ENCODE assay signal across 10 mouse cellular contexts in the genomic region with DNA sequence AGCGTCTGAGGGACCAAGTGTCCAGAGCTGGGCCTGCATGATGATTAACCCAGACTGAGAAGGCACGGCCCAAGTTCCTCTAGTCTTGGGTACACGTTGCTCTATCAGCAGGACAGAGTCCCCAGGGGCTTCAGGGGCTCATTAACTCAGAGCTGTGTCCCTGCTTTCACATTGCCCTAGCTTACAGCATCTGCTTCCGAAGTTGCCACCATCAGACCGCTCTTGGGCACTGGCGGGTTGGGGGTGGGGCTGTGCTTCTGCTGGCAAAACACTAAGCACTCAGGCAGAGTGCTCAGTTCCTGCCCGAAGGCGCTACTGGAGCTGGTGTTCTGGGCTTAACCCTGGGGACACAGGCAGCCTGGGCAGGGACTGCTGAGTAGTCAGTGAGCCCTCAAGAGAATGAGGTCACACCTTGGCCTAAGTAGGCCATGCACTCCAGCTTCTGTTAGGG. TPM values are rescaled to one million over a fixed set of nuclear protein-coding genes. Genes with fewer than 3 reads are reported as not detected.
DNase-seq lines count a peak whose midpoint lies in the region; ATAC-seq lines count a peak whose summit lies in the region.
"Had no signal": no experiment of that assay in that cellular context is flagged by ENCODE, and none has a peak within 500 bp of the region (broad histone marks: within the 10 kb centered on the region; RNA-seq: fewer than 3 reads in every experiment).

No protein-coding gene starts in this region.

- H3K4me1 ChIP-seq in lung, embryonic 16.5 days (replicated peaks; ENCODE audit: control insufficient read depth, insufficient read depth, low read length): peaks cover 16% of the 10 kb centered on the region
- H3K4me1 ChIP-seq: embryonic facial prominence, embryonic 15.5 days had no signal

- WGBS in lung, embryonic 16.5 days: 57% methylated on average over 8 of the region's 8 CpGs

- peak overlapping the region; percentile 95 for H3K27ac ChIP-seq in lung, embryonic 16.5 days (ENCODE audit: low read length)

- no peak overlapping the region for H3K4me3 ChIP-seq in lung, embryonic 16.5 days (ENCODE audit: low read length)
- H3K4me3 ChIP-seq: embryonic facial prominence, embryonic 15.5 days; megakaryocyte, embryonic 14.5 days had no signal

- H3K27me3 ChIP-seq in lung, embryonic 16.5 days (ENCODE audit: control insufficient read depth, insufficient read depth, low read depth, low read length): no peaks in the 10 kb centered on the region
- H3K27me3 ChIP-seq: embryonic facial prominence, embryonic 15.5 days; megakaryocyte, embryonic 14.5 days had no signal

- H3K36me3 ChIP-seq in lung, embryonic 16.5 days (ENCODE audit: control insufficient read depth, insufficient read depth, low read length): peaks cover 67% of the 10 kb centered on the region

- peak; percentile 53 to 67 for DNase-seq in heart, adult 18-20 months
- DNase-seq in heart, adult 9 months (ENCODE audit: low spot score in 2 of 2): no peak
- DNase-seq in adrenal gland, adult 2 months: peak; percentile 71
- peak; percentile 48 to 52 for DNase-seq in heart, postnatal 14 days
- DNase-seq in left cerebral cortex, postnatal 25 days (ENCODE audit: low spot score in 2 of 2): no peak
- no peak for DNase-seq in right cerebral cortex, postnatal 4 days

- H3K9me3 ChIP-seq in lung, embryonic 16.5 days (ENCODE audit: control insufficient read depth, low read length): no peaks in the 10 kb centered on the region
- H3K9me3 ChIP-seq: embryonic facial prominence, embryonic 15.5 days; megakaryocyte, embryonic 14.5 days had no signal

- intact Hi-C loops in heart, postnatal 14 days (cut with DNase I): no loop called here
- intact Hi-C loops in left cerebral cortex, postnatal 25 days (cut with DNase I): no loop called here

- peak overlapping the region; percentile 40; the same call in 1 of the 2 replicates for H3K9ac ChIP-seq in lung, embryonic 16.5 days (ENCODE audit: low read length)
- H3K9ac ChIP-seq: embryonic facial prominence, embryonic 15.5 days had no signal

- ATAC-seq in lung, embryonic 16.5 days (ENCODE audit: low read depth): peak; percentile 66
- ATAC-seq in monocyte, adult 5-6 weeks (replicated peaks; ENCODE audit: insufficient number of reproducible peaks, low FRiP score, low TSS enrichment, poor library complexity, severe bottlenecking): no peak

- peak overlapping the region; percentile 29; the same call in 1 of the 2 replicates for H3K4me2 ChIP-seq in lung, embryonic 16.5 days (ENCODE audit: low read depth, low read length)
- H3K4me2 ChIP-seq: embryonic facial prominence, embryonic 15.5 days had no signal

RNA-seq across cellular contexts. Expression of a gene that starts 10.3 kb away (rescaled TPM):
- total RNA-seq in heart, adult 18-20 months (2021): 100 to 1,000 TPM; 745 to 872 TPM
- total RNA-seq in adrenal gland, adult 2 months (2021): 1,000 to 10,000 TPM; 1,320 to 1,332 TPM
- 1,020 and 1,031 TPM in 2 replicates for polyA plus RNA-seq in adrenal gland, adult 2 months (2012; rRNA removed)
- 100 to 1,000 TPM; 652 to 716 TPM for total RNA-seq in heart, postnatal 14 days (2021)
- 915 and 939 TPM in 2 replicates for polyA plus RNA-seq in lung, embryonic 16.5 days (2015; fragmentation: Nextera tagmentation; extraction: Ambion mirVana)
- 1,267 to 1,604 TPM (median 1,393 TPM) in 3 replicates for total RNA-seq in monocyte, adult 5-6 weeks (2017)
- 100 to 1,000 TPM; 788 to 790 TPM for total RNA-seq in left cerebral cortex, postnatal 25 days (2021)

RNA-seq across cellular contexts. Expression of a gene that starts 13.8 kb away (rescaled TPM):
- total RNA-seq in heart, adult 18-20 months (2021): 1 to 10 TPM; 2.6 to 2.8 TPM
- 1 to 10 TPM in 1 of 2 experiments, under 1 TPM in 1; 0.72 to 3.0 TPM for total RNA-seq in adrenal gland, adult 2 months (2021)
- 2.5 and 4.0 TPM in 2 replicates for polyA plus RNA-seq in adrenal gland, adult 2 months (2012; rRNA removed)
- total RNA-seq in heart, postnatal 14 days (2021): 1 to 10 TPM; 2.3 to 3.6 TPM
- 0.67 and 0.88 TPM in 2 replicates for polyA plus RNA-seq in lung, embryonic 16.5 days (2015; fragmentation: Nextera tagmentation; extraction: Ambion mirVana)
- 2.3 TPM in 1 of 3 replicates, not detected in the others for total RNA-seq in monocyte, adult 5-6 weeks (2017)
- total RNA-seq in left cerebral cortex, postnatal 25 days (2021): 100 to 1,000 TPM in 1 of 2 experiments, 10 to 100 TPM in 1; 93.4 to 103 TPM

RNA-seq across cellular contexts. Expression of a gene that starts 20.7 kb away (rescaled TPM):
- total RNA-seq in heart, adult 18-20 months (2021): 10 to 100 TPM; 46.9 to 58.8 TPM
- 100 to 1,000 TPM in 1 of 2 experiments, 10 to 100 TPM in 1; 72.1 to 101 TPM for total RNA-seq in adrenal gland, adult 2 months (2021)
- 102 and 119 TPM in 2 replicates for polyA plus RNA-seq in adrenal gland, adult 2 months (2012; rRNA removed)
- total RNA-seq in heart, postnatal 14 days (2021): 10 to 100 TPM; 68.2 to 76.3 TPM
- polyA plus RNA-seq in lung, embryonic 16.5 days (2015; fragmentation: Nextera tagmentation; extraction: Ambion mirVana): 45.4 and 50.6 TPM in 2 replicates
- 85.1 to 132 TPM (median 92.5 TPM) in 3 replicates for total RNA-seq in monocyte, adult 5-6 weeks (2017)
- 10 to 100 TPM; 76.9 to 93.8 TPM for total RNA-seq in left cerebral cortex, postnatal 25 days (2021)

RNA-seq across cellular contexts. Expression of a gene that starts 21.1 kb away (rescaled TPM):
- 10 to 100 TPM in 1 of 2 experiments, 1 to 10 TPM in 1; 8.9 to 14.8 TPM for total RNA-seq in heart, adult 18-20 months (2021)
- total RNA-seq in adrenal gland, adult 2 months (2021): 100 to 1,000 TPM; 246 to 281 TPM
- polyA plus RNA-seq in adrenal gland, adult 2 months (2012; rRNA removed): 820 and 833 TPM in 2 replicates
- 10 to 100 TPM; 11.6 to 14.5 TPM for total RNA-seq in heart, postnatal 14 days (2021)
- polyA plus RNA-seq in lung, embryonic 16.5 days (2015; fragmentation: Nextera tagmentation; extraction: Ambion mirVana): 27.5 and 32.8 TPM in 2 replicates
- 3.8 to 4.7 TPM in 2 of 3 replicates, not detected in the other for total RNA-seq in monocyte, adult 5-6 weeks (2017)
- 10 to 100 TPM; 27.6 to 30.7 TPM for total RNA-seq in left cerebral cortex, postnatal 25 days (2021)

RNA-seq across cellular contexts. Expression of a gene that starts 33.0 kb away (rescaled TPM):
- total RNA-seq in heart, adult 18-20 months (2021): 1,000 to 10,000 TPM; 1,019 to 1,055 TPM
- 100 to 1,000 TPM; 295 to 337 TPM for total RNA-seq in adrenal gland, adult 2 months (2021)
- polyA plus RNA-seq in adrenal gland, adult 2 months (2012; rRNA removed): 1,122 and 1,204 TPM in 2 replicates
- total RNA-seq in heart, postnatal 14 days (2021): 100 to 1,000 TPM; 728 to 743 TPM
- 313 and 320 TPM in 2 replicates for polyA plus RNA-seq in lung, embryonic 16.5 days (2015; fragmentation: Nextera tagmentation; extraction: Ambion mirVana)
- 60.9 to 74.8 TPM (median 61.4 TPM) in 3 replicates for total RNA-seq in monocyte, adult 5-6 weeks (2017)
- total RNA-seq in left cerebral cortex, postnatal 25 days (2021): 100 to 1,000 TPM; 182 to 187 TPM

Comparison
In these comparisons a context has a peak if more than half of its experiments do, and no peak if none do; other contexts are left out.
1. DNase-seq: peak in heart, adult 18-20 months (2 of 2), adrenal gland, adult 2 months (single experiment) and heart, postnatal 14 days (2 of 2); none in heart, adult 9 months (0 of 2), left cerebral cortex, postnatal 25 days (0 of 2) and right cerebral cortex, postnatal 4 days (single experiment).
2. RNA of a gene that starts 13.8 kb away (total RNA-seq): 93.4 to 103 TPM in left cerebral cortex, postnatal 25 days; 2.3 to 3.6 TPM in heart, postnatal 14 days, 0.72 to 3.0 TPM in adrenal gland, adult 2 months, 2.6 to 2.8 TPM in heart, adult 18-20 months and 2.3 TPM in monocyte, adult 5-6 weeks; every median in the first group is over 10 times any median in the second.